Mouse (Mus musculus): ENCODE data around the gene Eif4enif1.
"Not testable (repeated sequence)": the region's sequence is repeated elsewhere in the genome, so short reads cannot be mapped to it uniquely, and the experiment has no call there.

The Eif4enif1 gene

DNA sequence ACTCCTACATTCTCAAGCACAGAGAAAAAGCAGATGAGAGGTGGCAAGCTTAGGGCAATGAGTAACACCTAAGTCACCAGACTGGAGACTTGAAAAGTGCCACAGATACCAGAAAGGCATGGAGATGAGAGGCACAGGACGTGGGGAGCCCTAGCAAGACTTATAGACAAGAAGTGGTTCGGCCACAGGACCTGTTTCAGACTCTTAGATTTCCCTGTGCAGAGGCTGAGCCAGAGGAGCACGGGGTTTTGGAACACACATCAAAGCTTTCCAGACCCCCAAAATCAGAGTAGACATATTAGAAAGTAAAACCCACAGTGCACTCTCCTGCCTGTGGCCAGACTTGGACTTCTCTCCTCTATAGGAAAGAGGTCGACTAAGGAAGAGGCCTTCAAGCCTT, 20.9 kb upstream of the Eif4enif1 start:
- not testable (repeated sequence) for DNase-seq (ENCODE audit: low read depth)

DNA sequence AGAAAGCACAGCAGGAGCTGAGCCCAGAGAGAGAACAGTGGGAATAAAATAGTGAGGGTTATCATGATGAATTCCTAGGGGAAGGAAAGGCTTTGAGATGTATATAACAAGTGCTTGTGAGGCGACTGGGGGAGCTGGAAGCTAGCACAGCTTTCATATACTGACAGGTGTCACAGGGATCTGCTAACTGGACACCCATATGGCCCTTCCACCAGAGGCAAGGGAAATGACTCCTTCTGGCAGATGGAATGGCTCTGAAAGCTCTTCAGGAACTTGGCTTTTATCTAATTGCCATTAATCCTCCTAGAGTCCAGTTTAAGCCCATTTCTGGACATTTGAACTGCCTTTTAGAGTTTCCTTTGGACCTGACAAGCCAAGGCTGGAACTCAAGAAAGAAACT, 20.2 kb upstream of the Eif4enif1 start:
- DNase-seq (ENCODE audit: low read depth) = not testable (repeated sequence)

DNA sequence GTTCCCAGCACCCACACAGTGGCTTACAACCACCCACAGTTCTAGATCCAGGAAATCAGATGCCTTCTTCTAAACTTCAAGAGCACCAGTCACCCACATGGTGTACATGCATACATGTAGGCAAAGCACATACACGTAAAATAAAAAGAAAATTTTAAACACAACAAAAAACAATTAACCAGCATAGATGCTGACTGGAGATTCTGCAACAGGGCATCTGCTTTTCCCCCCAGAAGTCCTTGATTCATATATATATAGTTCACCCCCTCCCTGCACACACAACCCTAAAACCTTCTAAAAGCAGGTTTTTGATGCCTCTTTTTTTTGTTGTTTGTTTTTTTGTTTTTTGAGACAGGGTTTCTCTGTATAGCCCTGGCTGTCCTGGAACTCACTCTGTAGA, 19.5 kb upstream of the Eif4enif1 start:
- DNase-seq (ENCODE audit: low read depth) = not testable (repeated sequence)

DNA sequence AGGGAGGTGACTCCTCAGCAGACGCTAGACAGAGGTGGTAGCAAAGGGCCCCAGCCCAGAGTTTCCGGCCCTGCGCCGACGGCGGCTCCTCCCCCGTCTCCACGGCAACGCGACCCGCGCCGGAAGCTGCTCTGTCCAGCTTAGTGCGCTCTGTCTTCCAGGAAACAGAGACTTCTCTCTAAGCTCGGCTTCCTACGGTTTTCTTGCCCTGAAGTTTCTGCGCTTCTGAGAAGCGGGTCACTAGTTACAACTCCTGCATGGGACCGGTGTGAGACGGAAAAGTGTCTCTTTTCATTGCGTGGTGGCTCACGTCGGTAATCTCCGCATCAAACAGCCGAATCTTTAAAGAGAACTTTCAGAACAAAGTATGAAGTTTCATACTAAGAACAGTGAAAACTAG, 8.8 kb upstream of the Eif4enif1 start, which contains the start of gene Sfi1:
Gene Sfi1 (minus strand): TSS at position 101 of the 400 bp plus-strand sequence.
- no peak for DNase-seq (ENCODE audit: low read depth)

DNA sequence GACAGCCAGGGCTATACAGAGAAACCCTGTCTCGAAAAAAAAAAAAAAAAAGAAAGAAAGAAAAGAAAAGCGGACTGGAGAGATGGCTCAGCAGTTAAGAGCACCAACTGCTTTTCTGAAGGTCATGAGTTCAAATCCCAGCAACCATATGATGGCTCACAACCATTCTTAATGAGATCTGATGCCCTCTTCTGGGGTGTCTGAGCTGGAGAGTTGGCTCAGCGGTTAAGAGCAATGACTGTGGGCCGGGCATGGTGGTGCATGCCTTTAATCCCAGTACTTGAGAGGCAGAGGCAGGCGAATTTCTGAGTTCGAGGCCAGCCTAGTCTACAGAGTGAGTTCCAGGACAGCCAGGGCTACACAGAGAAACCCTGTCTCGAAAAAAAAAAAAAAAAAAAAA, 1.6 kb upstream of the Eif4enif1 start:
- not testable (repeated sequence) for DNase-seq (ENCODE audit: low read depth)

DNA sequence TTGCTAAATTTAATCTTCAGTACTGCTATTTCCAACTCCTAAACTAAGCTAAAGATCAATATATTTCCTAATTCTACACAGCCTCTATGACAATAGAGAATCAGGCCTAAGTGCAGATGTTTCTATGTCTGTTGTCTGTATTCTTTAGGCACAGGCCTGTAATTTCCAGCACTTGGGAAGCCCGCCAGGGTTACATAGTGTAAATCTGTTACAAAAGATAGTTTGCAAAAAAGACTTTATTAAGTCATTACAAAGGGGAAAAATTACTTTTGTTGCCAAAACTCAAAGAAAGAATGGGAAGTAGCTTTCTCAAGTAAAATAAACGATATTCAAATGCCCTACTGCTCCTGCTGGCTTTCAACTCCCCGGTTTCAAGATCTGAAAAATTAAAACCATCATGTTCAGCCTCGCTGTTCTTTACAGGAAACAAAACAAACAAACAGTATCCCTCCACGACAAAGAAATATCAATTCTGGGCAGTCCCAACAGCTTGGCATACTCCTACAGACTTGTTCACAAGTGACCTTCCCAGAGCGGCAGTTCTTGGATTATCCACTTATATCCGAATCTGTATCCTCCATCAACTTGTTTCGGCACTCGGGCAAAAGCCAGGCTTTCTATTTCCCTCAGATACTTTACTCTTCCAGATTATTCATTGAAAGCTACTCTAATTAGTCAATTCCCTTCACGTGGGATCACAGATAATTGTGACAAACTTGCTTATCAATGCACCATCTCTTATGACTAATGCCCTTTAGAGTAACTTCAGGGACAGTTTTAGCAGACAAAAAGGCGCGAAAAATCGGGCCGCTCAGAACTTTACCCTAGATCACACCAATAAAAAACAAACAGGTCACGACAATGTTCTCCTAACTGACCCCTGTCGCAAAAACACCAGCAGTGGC, 614 bp upstream of the Eif4enif1 start:
- peak; percentile 79 for DNase-seq (ENCODE audit: low read depth)

DNA sequence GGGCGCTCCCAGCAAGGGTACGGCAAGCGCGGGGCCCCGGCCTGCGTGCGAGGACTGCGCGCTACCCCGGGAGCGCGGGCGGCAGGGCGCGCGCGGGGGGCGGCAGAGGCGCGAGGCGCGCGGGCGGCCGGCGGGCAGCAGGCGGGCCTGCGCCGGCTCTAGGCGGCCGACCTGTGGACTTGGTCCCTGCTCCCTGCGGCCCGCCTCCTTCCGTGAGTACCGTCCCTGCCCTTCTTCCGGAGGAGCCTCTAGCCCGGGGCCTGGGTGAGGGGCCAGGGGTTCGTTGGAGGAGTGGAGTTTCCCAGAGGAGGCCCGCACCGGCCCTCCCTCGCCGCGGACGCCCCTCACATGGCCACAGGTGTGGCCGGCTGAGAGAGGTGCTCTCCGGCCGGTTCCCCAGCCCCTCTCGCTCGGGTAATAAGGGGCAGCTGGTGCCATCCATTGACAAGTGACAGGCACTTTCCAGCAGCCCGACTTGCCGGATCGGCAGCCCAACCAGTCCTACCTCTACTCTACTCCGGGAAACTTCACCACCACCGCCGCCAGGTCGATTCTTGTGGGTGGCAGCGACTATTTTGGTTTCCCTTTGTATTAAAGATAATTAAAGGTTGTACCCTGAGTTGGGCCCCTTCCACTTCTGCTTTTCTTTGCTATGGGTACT, 719 bp downstream of the Eif4enif1 start:
- peak; percentile 37 for DNase-seq (ENCODE audit: low read depth)

DNA sequence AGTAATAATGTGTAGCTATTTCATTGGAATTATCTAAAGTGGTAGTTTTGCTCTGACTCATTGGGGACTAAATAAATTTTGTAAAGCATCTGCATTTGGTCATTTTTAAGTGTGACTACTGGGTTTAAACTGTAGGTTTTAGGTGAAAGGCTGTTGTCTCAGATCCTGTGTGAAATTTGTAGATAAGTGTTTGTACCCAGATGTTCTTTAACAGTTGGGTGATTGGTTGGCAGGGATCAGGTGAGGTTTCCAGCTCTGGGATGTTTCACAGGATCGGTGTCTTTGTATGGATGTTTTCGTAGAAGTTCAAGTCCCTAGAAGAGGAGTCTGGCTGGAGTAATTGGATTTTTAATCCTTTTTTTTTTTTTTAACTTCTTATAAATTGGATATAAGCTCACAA, 1.6 kb downstream of the Eif4enif1 start:
- peak; percentile 56 for DNase-seq (ENCODE audit: low read depth)

DNA sequence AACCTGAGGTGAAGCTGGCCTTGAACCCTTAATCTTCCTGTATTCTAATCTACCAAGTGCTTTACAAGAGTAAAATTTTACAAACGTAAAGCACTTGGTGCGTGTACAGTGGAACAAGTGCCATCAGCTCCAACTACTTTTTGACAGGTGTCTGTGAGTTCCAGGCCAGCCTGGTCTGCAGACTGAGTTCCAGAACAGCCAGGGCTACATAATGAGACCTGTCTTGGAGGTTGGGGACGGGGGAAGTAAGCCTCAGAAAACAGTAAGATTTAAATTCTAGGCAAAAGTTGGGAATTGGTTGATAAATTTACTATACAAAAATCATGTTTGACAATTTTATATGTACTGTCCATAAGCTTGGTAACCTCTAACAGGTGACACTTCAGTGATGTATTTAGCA, 3.0 kb downstream of the Eif4enif1 start:
- DNase-seq (ENCODE audit: low read depth) = no peak

DNA sequence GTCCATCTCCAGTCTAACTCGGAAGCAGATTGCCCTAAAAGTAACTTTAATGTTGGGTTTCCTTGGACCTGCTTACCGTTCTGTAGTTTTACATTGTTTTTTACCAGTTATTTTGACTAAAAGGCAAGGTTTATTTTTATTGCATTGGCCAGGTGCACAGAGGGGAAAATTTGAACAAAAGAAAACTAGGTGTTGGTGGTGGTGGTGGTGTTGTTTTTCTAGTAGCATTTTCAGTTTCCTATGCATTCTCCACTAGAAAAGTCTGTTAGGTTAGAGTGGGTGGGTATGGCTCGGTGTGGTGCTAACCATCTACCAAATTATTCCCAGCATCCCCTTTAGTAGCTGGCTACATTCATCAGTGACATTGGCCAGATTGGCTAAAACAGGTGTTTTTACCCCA, 4.6 kb downstream of the Eif4enif1 start:
- no peak for DNase-seq (ENCODE audit: low read depth)

DNA sequence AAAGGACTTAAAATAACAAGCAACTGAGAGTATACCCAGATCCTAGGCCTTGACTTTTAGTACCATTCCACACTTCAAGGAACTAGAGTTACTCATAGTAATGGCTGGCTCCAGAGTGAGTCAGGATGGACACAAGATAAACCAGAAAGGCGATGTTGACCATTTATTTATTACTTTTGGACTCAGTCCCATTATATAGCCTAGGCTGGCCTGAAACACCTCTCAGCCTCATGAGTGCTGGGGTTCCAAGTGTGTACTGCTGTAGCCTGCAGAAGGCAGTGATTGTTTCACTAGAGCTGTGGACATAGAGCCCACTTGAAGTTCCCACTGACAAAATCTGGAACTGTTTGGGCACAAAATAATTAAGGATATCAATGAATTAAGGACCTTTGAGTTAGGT, 10.3 kb downstream of the Eif4enif1 start:
- no peak for DNase-seq (ENCODE audit: low read depth)

DNA sequence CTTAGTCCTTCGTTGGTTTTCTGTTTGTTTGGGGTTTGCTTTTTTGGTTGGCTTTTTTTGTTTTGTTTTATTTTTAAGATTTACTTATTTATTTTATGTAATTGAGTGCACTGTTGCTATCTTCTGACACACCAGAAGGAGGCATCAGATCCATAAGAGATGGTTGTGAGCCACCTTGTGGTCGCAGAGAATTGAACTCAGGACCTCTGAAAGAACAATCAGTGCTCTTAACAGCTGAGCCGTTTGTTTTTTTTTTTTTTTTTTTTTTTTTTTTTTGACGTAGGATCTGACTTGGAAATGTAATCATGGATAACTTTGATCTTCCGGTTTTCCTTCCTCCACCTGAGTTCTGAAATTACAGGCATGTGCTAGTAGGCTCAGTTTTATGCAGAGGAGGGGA, 20.9 kb downstream of the Eif4enif1 start:
- no peak for DNase-seq (ENCODE audit: low read depth)

DNA sequence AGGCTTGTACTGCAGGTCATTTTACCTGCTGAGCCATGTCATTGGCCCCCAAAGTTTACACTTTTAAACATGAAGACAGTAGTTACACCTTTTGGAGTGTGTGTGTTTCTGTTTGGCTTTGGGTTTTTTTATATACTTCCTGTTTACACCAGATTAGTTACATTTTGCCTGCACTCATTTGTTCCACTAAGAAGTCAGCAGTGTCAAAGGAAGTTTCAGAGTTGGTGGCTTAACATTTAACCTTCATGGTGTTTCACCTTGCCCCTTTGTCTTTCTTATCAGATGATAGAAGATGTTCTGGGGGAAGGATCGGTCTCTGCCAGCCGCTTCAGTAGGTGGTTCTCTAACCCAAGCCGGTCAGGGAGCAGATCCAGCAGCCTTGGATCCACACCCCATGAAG, 24.9 kb downstream of the Eif4enif1 start:
- DNase-seq (ENCODE audit: low read depth) = no peak

DNA sequence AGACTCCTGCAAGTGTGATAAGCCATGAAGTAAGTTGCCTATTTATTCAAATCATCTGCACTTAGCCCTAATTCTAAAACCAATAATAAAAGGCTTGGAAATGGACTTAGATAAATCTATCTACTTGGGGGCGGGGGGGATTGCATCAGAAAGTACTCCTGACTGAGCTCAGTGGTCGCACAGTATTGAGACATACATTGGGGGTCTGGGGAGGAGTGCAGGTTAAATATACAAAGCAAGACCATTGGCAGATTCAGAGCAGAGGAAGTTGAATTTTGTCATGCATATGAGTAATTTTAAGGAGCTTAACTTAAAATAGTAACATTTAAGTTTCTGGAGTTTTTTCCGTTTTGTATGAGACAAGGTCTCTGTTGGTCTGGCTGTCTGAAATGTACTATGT, 30.1 kb downstream of the Eif4enif1 start:
- no peak for DNase-seq (ENCODE audit: low read depth)

DNA sequence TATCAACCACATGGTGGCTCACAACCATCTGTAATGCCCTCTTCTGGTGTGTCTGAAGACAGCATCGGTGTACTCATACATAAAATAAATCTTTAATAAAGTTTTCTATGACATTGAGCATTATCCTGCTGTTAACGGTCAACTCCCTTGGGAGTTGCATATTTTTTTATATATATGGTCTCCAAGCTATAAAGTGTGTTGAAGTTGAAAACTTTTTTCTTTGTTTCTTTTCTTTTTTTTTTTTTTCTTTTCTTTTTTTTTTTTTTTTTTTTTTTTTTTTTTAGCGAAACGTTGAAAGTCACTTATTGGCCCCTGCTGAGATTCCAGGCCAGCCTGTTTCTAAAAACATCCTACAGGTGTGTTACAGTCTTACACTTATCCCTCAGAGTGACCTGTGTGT, 31.5 kb downstream of the Eif4enif1 start:
- no peak for DNase-seq (ENCODE audit: low read depth)

DNA sequence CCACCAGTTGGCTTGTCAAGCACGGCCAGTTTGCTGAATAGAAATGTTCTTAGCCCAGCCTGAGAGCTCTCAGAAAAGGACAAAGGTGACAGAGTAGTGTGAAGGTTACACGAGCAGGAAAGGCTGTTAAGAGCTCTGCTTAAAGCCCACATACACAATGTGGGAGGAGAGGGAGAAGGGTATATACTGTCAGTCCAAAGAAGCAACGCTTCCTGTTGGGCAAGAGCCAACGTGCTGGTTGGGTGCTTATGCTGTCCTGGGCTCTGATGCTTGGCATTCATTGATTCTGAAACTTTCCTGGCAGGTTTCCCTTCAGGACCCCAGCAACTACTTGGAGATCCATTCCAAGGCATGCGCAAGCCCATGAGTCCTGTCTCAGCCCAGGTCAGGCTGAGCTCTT, 33.1 kb downstream of the Eif4enif1 start:
- no peak for DNase-seq (ENCODE audit: low read depth)

DNA sequence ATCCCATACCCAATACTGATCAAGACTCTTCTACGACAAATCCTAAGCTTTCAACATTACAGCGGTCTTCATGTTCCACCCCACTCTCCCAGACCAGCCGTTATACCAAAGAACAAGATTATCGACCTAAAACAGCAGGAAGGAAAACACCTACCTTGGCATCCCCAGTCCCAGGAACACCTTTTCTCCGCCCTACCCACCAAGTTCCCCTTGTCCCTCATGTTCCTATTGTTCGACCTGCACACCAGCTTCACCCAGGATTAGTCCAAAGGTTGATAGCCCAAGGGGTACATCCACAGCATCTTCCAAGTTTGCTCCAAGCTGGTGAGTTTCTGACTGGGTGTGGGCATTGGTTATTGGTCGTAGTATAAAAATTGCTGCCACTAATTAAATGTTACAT, 40.2 kb downstream of the Eif4enif1 start:
- DNase-seq (ENCODE audit: low read depth) = no peak

DNA sequence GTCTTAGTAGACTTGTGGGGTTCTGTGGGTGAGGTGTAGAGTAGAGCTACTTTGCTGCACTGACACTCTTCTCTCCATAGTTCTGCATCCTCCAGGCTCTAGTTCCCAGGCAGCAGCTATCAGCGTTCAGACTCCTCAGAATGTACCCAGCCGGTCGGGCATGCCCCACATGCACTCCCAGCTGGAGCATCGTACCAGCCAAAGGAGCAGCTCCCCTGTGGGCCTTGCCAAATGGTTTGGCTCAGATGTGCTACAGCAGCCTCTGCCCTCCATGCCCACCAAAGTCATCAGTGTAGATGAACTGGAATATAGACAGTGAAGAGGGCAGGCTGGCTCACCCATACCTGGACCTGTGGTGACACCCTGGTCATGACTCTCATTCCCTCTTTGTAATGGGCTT, 41.6 kb downstream of the Eif4enif1 start:
- no peak for DNase-seq (ENCODE audit: low read depth)

DNA sequence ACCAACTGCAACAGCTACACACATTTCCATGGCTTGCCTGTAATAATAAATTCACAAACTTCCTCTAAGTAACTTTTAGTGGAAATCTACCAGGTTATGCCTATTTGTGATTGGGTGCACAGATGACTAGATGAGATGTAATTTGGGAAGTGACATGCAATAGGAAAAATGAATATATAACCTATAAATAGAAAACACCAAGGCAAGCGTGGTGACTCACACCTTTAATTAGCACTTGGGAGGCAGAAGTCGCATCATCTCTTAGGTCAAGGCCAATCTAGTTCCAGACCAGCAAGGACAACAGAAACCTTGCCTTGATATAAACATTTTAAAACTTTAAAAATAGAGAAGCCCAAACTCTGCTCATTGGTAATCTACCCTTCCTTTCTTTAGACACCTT, 45.2 kb downstream of the Eif4enif1 start:
- DNase-seq (ENCODE audit: low read depth) = no peak

DNA sequence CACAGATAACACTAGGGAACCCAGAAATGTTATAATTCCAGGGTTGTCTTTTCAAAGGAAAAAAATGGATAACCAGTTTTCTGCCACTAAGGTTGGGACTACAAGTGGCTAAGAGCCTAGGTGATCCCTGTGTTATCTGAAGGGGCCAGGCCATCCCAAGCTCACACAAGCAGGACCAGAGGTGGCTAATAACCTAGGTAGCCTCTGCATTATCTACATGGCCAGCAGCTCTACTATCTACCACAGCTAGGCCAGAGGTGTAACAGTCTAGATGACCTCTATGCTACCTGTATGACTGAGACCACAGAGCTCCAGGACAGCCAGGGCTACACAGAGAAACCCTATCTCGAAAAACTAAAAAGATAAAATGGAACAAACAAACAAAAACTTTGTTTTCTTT, 57.3 kb downstream of the Eif4enif1 start:
- no peak for DNase-seq (ENCODE audit: low read depth)

DNA sequence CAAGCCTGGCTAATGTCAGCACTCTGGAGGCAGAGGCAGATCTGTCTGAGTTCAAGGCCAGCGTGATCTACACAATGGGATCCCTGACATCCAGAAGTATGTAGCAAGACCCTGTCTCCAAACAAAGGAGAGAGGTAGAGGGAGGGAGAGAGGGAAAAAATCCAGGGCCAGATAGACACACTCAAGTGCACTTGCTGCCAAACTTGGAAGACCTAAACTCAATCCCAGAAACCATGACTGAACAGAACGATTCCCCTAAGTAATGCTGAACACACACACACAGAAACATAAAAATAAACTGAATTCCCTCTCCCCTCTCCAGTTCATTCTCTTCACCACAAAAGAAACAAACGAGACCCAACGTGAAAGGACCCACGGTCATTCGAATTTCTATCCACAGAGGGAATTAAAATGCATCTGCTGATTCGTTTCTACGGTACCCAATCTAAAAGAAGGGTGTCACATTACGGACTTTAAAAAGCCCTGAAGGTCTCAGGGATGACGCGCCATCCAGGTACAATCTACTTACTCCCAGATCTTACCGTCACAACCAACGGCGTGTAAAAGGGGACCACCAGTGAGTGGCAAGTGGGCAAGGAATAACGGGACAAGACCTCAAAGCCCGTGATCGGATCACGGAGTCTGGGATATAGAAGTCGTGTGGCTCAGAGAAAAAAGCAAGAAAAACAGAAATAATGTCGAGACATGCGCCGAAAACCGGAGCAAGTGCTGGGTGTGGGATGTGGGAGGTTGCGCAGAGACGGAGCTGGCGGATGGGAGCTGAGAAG, 63.3 kb downstream of the Eif4enif1 start:
- peak; percentile 45 for DNase-seq (ENCODE audit: low read depth)

DNA sequence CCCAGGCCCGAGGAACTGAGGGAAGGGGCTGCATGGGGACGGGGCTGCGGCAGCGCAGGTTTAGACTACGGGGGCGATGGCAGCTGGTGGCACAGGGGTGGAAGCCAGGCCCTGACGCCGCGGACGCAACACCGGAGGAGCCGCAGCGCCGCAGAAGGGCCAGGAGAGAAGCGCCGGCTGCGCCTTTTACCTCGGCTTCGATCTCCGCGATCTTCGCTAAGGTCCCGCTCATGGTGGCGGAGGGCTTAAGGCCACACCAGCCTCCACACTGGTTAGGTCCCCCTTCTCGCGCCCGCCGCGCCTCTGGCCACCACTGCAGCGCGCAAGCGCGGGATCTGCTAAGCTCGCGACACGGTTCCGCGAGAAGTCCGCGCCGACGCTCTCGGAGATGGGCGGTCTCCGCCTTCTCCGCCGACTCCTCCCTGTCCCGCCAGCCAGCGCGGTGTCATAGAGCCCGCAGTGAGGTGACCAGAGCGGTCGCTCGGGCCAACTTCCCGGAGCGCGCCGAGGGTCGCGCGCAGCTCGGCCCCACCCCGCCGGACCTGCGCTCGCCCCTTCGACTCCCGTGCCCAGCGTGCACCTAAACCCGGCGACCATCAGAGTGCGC, 64.0 kb downstream of the Eif4enif1 start, which contains the start of gene Drg1:
Gene Drg1 (minus strand): TSS at position 337 of the 607 bp plus-strand sequence.
- DNase-seq (ENCODE audit: low read depth) = peak; percentile 87

All from c-Kit-positive CD71-positive TER-119-negative erythroid progenitor cells, embryonic 14.5 days (primary cell).